8 mouse cellular contexts compared by ENCODE assay signal in the genomic region with DNA sequence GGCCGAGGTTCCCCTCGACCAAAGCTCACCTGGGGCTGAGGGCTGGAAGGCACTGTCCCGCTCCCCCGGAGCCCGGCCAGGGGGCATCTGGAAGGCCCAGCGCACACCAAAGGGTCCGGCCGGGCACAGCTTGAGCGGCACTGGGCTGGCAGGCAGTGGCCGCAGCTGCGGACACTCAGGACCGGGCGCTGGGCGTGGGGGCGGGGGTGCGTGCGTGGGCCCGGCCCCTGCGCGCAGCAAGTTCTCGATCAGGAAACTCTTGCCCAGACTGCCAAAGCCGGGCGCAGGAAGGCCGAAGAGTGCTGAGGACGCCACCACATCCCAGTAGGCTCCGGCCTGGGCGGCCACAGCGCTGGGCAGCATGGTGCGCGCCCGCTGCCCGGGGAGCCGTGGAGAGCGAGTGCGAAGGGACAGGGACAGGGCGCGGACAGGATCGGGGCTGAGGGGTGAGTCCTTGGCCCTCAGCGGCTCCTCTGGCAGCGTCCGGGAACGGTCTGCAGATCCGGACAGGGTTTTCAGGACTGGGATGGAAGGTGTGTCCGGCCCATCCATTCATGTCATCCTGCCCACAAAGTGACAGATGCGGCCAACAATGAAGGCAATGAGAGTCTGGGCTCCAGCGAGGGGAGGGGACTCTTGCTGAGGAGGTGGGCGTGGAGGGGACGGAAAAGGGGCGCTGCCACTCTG. TPM values are rescaled to one million over a fixed set of nuclear protein-coding genes. Genes with fewer than 3 reads are reported as not detected.
DNase-seq lines count a peak whose midpoint lies in the region; ATAC-seq and TF ChIP-seq lines count a peak whose summit lies in the region.

No protein-coding gene starts in this region.

- peaks cover 13% of the 10 kb centered on the region for H3K4me1 ChIP-seq in embryonic facial prominence, embryonic 14.5 days (ENCODE audit: control insufficient read depth, insufficient read depth, low read length)
- peaks cover 10% of the 10 kb centered on the region; the same call in 1 of the 2 replicates for H3K4me1 ChIP-seq in limb, embryonic 14.5 days (ENCODE audit: control insufficient read depth, insufficient read depth, low read length)
- H3K4me1 ChIP-seq in stomach, embryonic 16.5 days (ENCODE audit: control insufficient read depth, insufficient read depth, low read length) = peaks cover 7% of the 10 kb centered on the region

- intact Hi-C loops in left cerebral cortex, adult 2 months (cut with DNase I) = no loop called here
- intact Hi-C loops in left cerebral cortex, postnatal 14 days (cut with DNase I) = loop anchor here (2.0 kb wide), 1 partner anchor 38 kb away; no protein-coding TSS in a partner anchor

- peak; percentile 37; the same call in 1 of the 2 replicates for ATAC-seq in embryonic facial prominence, embryonic 14.5 days (ENCODE audit: low read depth)
- ATAC-seq in limb, embryonic 14.5 days (ENCODE audit: low FRiP score, low read depth) = no peak
- no peak for ATAC-seq in stomach, embryonic 16.5 days (ENCODE audit: insufficient read depth, low FRiP score)
- no peak; the same call in 1 of the 2 replicates for ATAC-seq in granulocyte monocyte progenitor cell, adult 5-6 weeks (replicated peaks; ENCODE audit: poor library complexity, severe bottlenecking)

- H3K9ac ChIP-seq in embryonic facial prominence, embryonic 14.5 days (ENCODE audit: low read depth, low read length) = peak overlapping the region; percentile 62
- peak overlapping the region; percentile 61 for H3K9ac ChIP-seq in limb, embryonic 14.5 days (ENCODE audit: low read depth, low read length, severe bottlenecking)
- peak overlapping the region; percentile 35; the same call in 1 of the 2 replicates for H3K9ac ChIP-seq in stomach, embryonic 16.5 days (ENCODE audit: low read length)

- DNase-seq in adrenal gland, adult 2 months = peak; percentile 11
- no peak for DNase-seq in adrenal gland, postnatal 4 days (ENCODE audit: low spot score in 2 of 2)
- peak; percentile 19 to 29 for DNase-seq in left cerebral cortex, adult 2 months (ENCODE audit: extremely low spot score in 1 of 2, low spot score in 2 of 2)
- DNase-seq in left cerebral cortex, postnatal 14 days (ENCODE audit: low spot score in 2 of 2) = no peak
- no peak for DNase-seq in embryonic facial prominence, embryonic 14.5 days (ENCODE audit: low spot score)
- no peak for DNase-seq in limb, embryonic 14.5 days (ENCODE audit: low spot score)

- no peak for TF ChIP-seq POLR2A in limb, embryonic 14.5 days (IDR thresholded peaks at IDR 0.05; ENCODE audit: borderline replicate concordance, extremely low read depth, insufficient read depth, insufficient read length)

- no peaks in the 10 kb centered on the region for H3K9me3 ChIP-seq in embryonic facial prominence, embryonic 14.5 days (ENCODE audit: control insufficient read depth, low read length)
- H3K9me3 ChIP-seq in limb, embryonic 14.5 days (ENCODE audit: control insufficient read depth, low read length) = no peaks in the 10 kb centered on the region
- no peaks in the 10 kb centered on the region for H3K9me3 ChIP-seq in stomach, embryonic 16.5 days (replicated peaks; ENCODE audit: control insufficient read depth, low read length)

- no peaks in the 10 kb centered on the region for H3K36me3 ChIP-seq in embryonic facial prominence, embryonic 14.5 days (ENCODE audit: control insufficient read depth, insufficient read depth, low read length)
- H3K36me3 ChIP-seq in limb, embryonic 14.5 days (ENCODE audit: control insufficient read depth, insufficient read depth, low read length) = no peaks in the 10 kb centered on the region
- no peaks in the 10 kb centered on the region for H3K36me3 ChIP-seq in stomach, embryonic 16.5 days (ENCODE audit: control insufficient read depth, insufficient read depth, low read length)

- peak overlapping the region; percentile 81 for H3K4me2 ChIP-seq in embryonic facial prominence, embryonic 14.5 days (ENCODE audit: low read depth, low read length)
- peak overlapping the region; percentile 83 for H3K4me2 ChIP-seq in limb, embryonic 14.5 days (replicated peaks; ENCODE audit: low read depth, low read length, severe bottlenecking)
- H3K4me2 ChIP-seq in stomach, embryonic 16.5 days (ENCODE audit: low read depth, low read length) = peak overlapping the region; percentile 65

- peak overlapping the region; percentile 70 for H3K27ac ChIP-seq in left cerebral cortex, adult 2 months
- H3K27ac ChIP-seq in embryonic facial prominence, embryonic 14.5 days (replicated peaks; ENCODE audit: low read depth, low read length) = no peak overlapping the region
- peak overlapping the region; percentile 52; the same call in 1 of the 2 replicates for H3K27ac ChIP-seq in limb, embryonic 14.5 days (replicated peaks; ENCODE audit: low read depth, low read length)
- H3K27ac ChIP-seq in stomach, embryonic 16.5 days (ENCODE audit: low read length) = no peak overlapping the region

- peaks cover 63% of the 10 kb centered on the region for H3K27me3 ChIP-seq in embryonic facial prominence, embryonic 14.5 days (replicated peaks; ENCODE audit: control insufficient read depth, insufficient read depth, low read length)
- peaks cover 54% of the 10 kb centered on the region for H3K27me3 ChIP-seq in limb, embryonic 14.5 days (ENCODE audit: control insufficient read depth, insufficient read depth, low read length)
- peaks cover 57% of the 10 kb centered on the region for H3K27me3 ChIP-seq in stomach, embryonic 16.5 days (ENCODE audit: control insufficient read depth, insufficient read depth, low read length)

- 1% methylated on average over 27 of the region's 49 CpGs for WGBS in embryonic facial prominence, embryonic 14.5 days
- under 1% methylated on average over 39 of the region's 49 CpGs for WGBS in limb, embryonic 14.5 days
- WGBS in stomach, embryonic 16.5 days = 2% methylated on average over 49 of the region's 49 CpGs

- peak overlapping the region; percentile 44 for H3K4me3 ChIP-seq in left cerebral cortex, adult 2 months
- peak overlapping the region; percentile 42 for H3K4me3 ChIP-seq in embryonic facial prominence, embryonic 14.5 days (ENCODE audit: low read depth, low read length)
- H3K4me3 ChIP-seq in limb, embryonic 14.5 days (replicated peaks; ENCODE audit: low read length) = peak overlapping the region; percentile 49
- H3K4me3 ChIP-seq in stomach, embryonic 16.5 days (replicated peaks; ENCODE audit: low read length) = peak overlapping the region; percentile 45

- no peak for TF ChIP-seq CTCF in left cerebral cortex, adult 2 months (IDR thresholded peaks at IDR 0.05)

RNA-seq across cellular contexts. Expression of a gene that starts 1.4 kb away (rescaled TPM):
- not detected for total RNA-seq in adrenal gland, adult 2 months (2021)
- polyA plus RNA-seq in adrenal gland, adult 2 months (2012; rRNA removed) = 0.10 and 0.15 TPM in 2 replicates
- total RNA-seq in adrenal gland, postnatal 4 days (2021) = under 1 TPM in 1 of 2 experiments, not detected in 1; 0.25 TPM
- 10 to 100 TPM; 25.3 to 27.6 TPM for total RNA-seq in left cerebral cortex, adult 2 months (2021)
- 10 to 100 TPM; 19.2 to 24.4 TPM for total RNA-seq in left cerebral cortex, postnatal 14 days (2021)
- polyA plus RNA-seq in embryonic facial prominence, embryonic 14.5 days (2014; fragmentation: Nextera tagmentation; extraction: Ambion mirVana) = 0.19 and 1.5 TPM in 2 replicates
- 3.8 and 6.6 TPM in 2 replicates for polyA plus RNA-seq in limb, embryonic 14.5 days (2012; rRNA removed)
- polyA plus RNA-seq in limb, embryonic 14.5 days (2014; fragmentation: Nextera tagmentation; extraction: Ambion mirVana) = 8.6 and 11.6 TPM in 2 replicates
- not detected in 2 replicates for polyA plus RNA-seq in stomach, embryonic 16.5 days (2015; fragmentation: Nextera tagmentation; extraction: Ambion mirVana)
- not detected in 2 replicates for total RNA-seq in granulocyte monocyte progenitor cell, adult 5-6 weeks (2014; fragmentation: Nextera tagmentation)
- not detected in 2 replicates for total RNA-seq in granulocyte monocyte progenitor cell, adult 5-6 weeks (2017)

Comparison
In these comparisons a context has a peak if more than half of its experiments do, and no peak if none do; other contexts are left out.
1. DNase-seq: peak in adrenal gland, adult 2 months (single experiment) and left cerebral cortex, adult 2 months (2 of 2); none in adrenal gland, postnatal 4 days (0 of 2), left cerebral cortex, postnatal 14 days (0 of 2), embryonic facial prominence, embryonic 14.5 days (single experiment) and limb, embryonic 14.5 days (single experiment).
2. H3K27ac ChIP-seq: peak in left cerebral cortex, adult 2 months (single experiment) and limb, embryonic 14.5 days (single experiment); none in embryonic facial prominence, embryonic 14.5 days (single experiment) and stomach, embryonic 16.5 days (single experiment).
3. RNA of a gene that starts 1.4 kb away (total RNA-seq): 25.3 to 27.6 TPM in left cerebral cortex, adult 2 months and 19.2 to 24.4 TPM in left cerebral cortex, postnatal 14 days; 0.25 TPM in adrenal gland, postnatal 4 days, not detected in adrenal gland, adult 2 months and not detected in granulocyte monocyte progenitor cell, adult 5-6 weeks; every median in the first group is over 10 times any median in the second.
4. Peak in every context shown above with its lines, with median percentiles within 50 percentile points of each other: H3K4me3 ChIP-seq, H3K4me2 ChIP-seq and H3K9ac ChIP-seq.